Mouse (Mus musculus) gastrocnemius, postnatal 4 days (tissue): ENCODE measurements around the gene Gm20479. TPM values are rescaled to one million over a fixed set of nuclear protein-coding genes. Genes with fewer than 3 reads are reported as not detected.
A peak's percentile ranks its signal among the peaks of the same experiment; 100 is the strongest.

ENCODE experiments used
- DNase-seq, 2 experiments: peaks; one replicate each; pipeline ENCODE4 v3.0.0; 2021 to 2022; ENCODE audit warnings: low spot score in 2 of 2, mixed read lengths in 2 of 2
- total RNA-seq, 2 experiments: library from RNA; stranded (reverse); gene quantifications; 2 replicates each; pipeline ENCODE4 v1.2.3; 2021

The Gm20479 gene
- total RNA-seq, 2 experiments from 2014 or later = not detected

DNA sequence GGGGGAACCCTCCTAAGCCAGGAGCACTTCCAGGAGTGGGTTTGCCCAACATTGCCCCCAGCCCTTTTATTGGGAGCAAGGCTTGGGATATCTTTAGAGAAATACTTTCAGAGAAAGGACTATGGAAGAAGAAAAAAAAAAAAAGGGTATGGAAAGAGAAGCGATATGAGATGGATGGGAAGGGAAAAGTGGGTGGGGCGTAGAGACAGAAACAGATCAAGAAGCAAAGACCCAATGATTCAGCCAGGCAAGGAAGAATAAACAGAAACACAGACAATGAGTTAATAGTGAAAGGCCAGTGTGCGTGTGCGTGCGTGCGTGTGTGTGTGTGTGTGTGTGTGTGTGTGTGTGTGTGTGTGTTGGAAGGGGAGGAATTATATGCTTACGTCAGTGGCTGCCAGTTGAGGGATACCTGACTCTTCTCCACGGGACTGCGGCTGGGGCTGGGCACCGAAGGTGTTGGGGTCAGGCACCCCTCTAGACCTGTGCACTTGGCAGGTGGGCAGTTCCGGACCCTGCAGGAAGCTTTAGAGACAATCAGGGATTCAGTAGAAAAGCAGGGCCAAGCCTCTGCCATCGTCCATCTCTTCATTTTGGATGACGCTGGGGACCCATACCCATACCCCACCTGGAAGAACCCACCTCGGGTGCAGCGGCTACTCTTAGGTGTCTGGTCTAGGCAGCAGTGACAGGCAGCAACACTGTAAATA lies 22.1 kb downstream of the Gm20479 start:
- DNase-seq = no peak

DNA sequence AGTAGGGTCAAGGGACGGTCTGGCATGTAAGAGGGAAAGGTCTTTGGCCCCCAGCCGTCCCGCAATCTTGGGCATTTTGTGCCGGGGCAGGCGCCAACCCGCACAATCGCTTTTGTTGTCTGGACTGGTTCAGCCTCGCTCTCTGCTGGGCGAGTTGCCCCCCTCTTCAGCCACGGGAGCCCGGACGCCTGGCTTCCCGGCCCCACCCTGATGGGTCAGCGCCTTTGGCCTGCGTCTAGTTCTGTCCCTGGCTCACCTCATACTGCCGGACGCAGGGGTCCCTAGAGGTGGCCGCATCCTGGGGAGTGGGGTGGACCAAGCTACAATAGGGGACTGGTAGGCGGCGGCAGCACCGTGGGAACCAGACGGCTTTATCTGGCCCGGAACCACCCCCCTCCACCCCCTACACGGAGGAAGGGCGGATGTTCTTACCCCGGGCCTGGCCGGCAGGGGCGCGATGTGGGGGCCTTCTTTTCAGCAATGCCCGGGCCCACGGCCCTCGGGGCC lies 22.8 kb downstream of the Gm20479 start:
- no peak for DNase-seq

DNA sequence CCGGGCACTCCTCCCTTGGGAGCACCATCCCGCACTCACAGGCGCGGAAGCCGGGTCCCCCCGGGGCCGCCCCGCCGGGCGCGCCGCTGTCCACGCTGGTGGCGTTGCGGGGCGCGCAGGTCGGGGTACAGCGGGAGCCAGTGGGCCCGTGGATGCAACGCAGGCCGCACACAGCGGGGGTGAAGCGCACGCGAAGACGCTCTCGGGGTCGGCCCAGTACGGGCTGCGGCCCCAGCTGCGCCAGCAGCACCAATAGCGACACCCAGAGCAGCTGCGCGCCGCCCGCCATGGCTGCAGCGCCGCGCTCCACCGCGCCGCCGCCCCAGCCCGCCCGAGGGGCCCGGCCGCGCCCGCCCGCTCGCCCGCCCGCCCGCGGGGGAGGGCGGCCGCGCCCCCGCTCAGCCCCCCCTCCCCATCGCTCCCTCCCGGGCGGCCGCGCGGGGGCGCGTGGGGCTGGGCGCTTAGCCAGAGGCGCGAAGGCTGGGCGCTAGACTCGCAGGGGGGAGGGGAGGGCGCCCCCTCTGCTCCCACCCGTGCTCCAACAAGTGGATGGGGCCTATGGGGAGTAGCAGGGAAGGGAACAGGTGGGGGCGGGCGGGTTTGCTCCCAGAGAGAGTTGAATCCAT lies 23.8 kb downstream of the Gm20479 start:
- DNase-seq = peak in 1 of 2 experiments; percentile 56

DNA sequence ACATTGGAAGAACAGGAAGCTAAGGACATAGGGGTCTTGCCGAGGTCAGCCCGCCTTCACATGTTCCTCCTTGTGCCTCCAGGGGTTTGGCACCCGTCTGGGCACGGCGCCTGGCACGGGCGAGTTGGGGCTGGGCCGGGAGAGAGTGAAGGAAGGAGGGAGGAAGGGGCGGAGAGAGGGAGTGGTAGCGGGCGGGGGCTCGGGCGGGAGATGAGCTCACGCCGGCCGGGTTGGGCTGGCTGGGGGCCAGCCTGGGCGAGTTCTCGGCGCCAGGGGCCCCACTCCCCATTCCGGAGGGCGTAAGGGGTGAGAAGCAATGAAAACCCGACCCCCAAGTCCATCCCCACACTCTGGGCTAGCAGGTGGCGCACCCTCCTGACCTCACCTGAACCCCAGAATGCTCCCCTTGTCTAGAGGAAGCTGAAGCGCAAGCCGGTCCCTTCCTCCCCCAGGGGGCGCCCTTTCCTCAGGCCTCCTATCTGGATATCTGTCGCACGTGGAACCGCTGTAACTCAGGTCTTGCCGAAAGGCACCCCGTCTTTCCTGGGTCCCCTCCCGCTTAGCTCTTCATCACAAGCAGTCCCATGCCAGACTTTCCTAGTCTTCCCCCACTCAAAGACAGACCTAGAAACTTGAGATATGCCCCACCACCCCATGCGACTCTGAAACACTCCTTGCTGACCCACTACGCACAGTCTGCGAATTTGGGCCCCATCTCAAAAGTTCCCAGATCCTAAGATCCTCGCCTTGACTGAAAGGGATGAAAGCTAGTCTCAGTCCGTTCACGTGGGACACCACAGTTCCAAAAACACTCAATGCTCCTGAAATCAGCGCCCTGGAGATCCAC lies 24.6 kb downstream of the Gm20479 start:
- DNase-seq = peak; percentile 87 to 92

DNA sequence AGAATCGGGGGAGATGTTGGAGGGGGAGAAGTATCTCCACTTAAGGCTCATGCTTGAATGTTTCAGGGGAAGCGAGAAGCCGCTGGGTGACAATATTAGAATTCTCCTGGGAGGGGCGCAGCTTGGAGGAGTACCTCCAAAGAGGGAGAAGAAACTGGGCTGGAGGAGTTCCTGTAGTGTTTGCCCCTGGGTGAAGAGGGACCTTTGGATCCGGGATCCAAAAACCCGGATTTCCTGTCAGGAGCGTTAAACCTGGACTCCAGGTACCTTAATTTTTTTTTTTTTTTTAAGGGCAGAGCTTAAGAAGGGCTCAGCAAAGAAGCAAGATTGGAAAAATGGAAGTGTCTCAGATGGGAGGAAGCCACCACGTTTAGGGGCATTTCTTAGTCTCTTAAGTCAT lies 25.4 kb downstream of the Gm20479 start:
- no peak for DNase-seq

DNA sequence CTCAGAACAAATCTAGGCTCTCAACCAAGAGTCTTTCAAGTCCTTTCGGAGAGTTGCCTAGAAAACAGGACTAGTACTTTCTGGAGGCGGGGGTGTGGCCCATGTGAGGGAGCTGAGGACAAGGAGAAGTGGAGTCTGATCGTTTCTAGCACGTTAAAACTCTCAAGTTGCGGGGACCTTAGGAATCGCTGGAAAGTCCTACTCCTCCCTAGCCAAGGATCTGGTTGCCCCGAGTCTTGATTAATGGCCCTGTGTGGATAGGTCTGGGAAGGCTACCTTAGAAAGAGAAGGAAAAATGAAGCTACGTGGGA lies 25.7 kb downstream of the Gm20479 start:
- DNase-seq = peak in 1 of 2 experiments; percentile 55

DNA sequence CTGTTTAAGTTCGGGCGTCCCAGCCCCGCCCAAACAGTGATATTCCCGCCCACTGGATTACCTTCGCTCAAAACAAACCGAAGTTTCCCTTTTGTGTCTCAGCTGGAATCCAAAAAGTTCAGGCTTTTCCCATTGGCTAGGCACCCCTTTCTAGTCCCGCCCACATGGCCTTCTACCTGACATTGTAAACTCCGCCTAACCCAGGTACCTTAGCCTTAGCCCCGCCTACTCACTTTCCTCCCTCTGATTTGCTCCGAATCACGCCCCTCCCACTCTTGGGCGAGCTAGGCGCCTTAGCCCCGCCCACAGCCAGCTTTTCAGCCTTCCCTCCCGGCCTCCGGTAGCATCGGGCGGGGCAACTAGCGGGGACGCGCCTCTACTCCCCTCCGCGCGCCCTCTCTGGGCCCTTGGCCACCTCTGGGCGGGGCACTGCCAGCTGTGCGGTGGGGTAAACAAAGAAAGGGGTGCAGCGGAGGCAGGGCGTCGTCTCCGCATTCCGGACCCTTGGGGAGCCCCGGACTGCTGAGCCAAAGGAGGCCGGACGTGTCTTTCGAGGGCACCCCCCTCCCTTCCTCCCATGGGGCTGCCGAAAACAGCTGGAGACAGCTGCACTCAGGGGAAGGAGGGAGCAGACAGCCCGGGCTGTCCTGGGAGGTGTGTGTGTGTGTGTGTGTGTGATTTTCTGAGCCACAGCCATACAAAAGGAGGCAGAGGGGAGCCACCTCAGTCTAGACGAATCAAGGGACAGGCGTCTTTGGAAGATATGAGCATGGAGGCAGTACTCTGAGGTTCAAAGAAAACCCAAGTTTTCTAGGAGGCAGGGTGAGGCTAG lies 26.3 kb downstream of the Gm20479 start:
- DNase-seq = peak; percentile 82 to 91

DNA sequence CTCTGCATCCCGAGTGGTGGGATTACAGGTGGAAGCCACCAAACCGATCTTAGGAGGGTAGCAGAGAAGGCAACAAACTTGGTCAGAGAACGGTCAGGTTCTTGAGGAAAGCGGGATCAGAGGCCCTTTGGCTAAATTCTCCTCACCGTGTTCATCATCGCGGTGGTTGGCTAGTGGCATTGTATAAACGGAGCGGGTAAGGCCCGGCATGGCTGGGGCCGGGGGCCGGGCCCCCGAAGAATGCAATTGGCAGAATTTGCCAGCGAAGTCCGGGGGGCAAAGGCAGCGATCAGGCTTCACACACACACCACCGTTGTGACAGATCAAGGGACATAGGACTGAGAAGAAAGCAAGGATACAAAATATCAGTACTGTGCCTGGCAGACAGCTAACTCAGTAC lies 27.2 kb downstream of the Gm20479 start:
- no peak for DNase-seq

DNA sequence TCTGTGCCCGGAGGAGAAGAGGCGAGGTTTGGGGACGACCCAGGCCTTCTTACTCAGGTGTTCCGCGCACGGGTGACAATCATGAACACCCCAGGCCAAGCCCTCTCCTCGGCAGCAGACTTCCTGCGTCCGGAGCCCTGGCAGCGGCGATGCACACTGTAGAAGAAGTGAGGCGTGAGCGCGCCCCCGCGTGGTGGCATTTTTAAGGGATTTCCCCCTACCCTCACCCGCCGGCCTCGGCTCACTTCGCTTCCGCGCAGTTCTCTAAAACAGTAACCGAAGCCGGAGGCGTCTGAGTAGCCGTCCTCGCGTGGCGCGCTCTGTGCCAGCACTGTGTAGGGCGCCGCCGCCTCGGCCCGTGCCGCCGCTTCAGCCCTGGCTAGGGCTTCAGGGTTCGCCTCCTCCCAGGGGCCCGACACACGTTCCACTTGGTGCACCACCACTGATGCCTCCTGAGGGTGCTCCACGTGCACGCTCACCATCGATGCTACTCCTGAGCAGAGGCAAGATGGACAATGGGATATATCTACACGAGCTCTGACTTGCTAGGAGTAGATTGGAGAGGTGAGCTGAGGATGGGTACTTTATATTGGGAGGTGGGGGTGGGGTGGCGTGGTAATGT lies 27.8 kb downstream of the Gm20479 start:
- peak; percentile 85 to 91 for DNase-seq

DNA sequence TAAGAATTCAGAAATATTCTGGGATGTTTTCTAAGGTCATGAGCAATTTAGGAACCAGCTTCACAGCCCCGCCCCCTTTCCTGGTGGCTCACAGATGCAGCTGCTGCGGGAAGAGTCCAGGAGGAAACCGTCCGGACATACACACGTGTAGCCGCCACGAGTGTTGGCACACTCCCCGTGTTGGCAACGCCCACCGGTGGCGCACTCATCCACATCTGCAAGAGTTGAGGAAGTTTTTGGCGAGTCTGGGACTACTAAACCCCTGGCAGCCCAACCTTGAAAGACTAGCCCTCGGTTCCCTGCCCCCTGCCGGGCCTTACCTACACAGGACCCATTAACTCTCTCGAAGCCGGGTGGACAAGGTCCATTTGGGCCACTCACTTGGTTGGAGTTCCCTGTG lies 28.6 kb downstream of the Gm20479 start:
- DNase-seq = peak in 1 of 2 experiments; percentile 65

DNA sequence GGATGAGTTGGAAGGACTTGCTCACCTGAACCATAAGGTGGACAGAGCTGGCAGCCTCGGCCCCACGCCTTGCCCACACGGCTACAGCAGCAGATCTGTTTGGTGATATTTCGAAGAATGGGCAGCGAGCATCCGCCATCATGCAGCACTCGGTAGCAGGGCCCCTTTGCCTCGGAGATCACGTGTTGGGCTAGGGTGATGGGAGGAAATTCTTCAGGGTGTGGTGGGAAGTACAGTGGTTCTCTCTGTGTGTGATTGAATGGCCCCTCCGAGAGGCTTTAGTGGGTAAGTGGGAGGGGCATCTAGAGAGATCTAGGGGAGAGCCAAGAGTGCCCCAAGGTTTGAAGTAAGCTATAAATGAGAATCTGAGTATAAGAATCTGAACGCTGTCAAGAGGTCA lies 29.1 kb downstream of the Gm20479 start:
- DNase-seq = no peak

DNA sequence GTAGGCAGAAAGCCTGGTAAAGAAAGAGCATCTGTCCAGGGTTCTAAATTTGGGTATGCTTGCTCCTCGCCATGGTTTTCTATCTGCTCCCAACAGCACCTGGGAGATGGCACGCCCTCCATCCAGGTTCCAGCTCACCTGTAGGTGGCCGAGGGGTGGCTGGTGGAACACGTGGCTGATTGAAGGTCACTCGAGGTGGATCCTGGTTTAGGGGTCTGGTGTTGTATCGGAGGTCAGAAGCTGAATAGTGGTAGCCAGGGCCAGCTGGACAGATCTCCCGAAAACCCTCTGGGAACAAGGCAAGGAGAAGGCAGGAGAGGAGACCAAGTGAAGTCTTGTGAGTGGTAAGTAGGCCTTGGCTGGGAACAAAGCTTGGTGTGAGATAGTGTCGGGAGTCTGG lies 29.7 kb downstream of the Gm20479 start:
- no peak for DNase-seq

DNA sequence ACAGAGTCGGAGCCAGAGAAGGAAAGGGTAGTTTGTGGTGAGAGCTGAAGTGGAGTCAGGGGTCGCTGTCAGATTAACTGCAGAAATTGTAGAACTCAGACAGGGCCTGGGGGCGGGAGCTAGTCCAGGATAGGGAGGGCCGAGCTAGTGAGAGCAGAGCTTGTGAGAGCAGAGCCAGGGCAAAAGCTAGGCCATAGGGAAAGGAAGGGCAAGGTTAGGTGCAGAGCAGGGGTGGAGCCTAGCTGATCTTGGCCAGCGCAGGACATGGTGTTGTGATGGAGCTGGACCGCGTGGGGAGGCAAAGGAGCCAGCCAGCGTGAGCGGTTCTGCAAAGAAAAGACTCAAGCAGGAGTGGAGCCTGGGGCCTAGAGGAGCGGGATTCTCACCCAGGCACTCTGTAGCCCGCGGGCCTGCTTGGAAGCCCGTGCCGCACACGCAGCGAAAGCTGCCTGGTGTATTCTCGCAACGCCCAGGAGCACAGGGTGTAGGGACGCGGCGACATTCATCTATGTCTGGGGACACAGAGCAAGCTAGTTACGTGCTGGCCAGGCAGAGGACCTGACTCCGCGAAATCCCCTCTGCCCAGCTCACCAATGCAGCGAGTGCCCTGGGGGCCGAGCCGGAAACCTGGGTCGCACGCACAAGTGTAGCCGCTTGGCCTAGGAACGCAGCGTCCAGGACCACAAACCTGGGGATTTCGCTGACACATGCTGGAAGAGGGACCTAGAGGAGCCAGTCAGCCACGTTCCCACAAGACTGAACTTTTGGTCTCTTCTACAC lies 30.9 kb downstream of the Gm20479 start:
- DNase-seq = peak in 1 of 2 experiments; percentile 53

DNA sequence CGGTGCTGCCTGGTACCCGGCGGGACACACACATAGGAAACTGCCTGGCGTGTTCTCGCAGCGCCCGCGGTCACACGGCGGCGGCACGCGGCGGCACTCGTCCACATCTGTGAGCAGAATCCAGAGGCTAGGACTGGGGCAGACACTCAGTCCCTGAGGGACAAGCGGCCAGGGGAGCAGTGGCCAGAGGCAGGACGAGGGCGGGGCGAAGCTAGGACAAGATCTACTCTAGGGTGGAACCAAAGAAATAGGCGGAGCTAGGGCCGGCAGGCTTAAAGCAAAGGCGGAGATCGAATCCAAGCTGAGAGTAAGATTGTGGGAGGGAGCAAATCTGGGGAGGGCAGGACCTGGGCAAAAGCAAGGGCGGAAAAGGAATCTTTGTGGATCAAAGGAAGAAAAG lies 31.5 kb downstream of the Gm20479 start:
- peak; percentile 38 to 74 for DNase-seq

DNA sequence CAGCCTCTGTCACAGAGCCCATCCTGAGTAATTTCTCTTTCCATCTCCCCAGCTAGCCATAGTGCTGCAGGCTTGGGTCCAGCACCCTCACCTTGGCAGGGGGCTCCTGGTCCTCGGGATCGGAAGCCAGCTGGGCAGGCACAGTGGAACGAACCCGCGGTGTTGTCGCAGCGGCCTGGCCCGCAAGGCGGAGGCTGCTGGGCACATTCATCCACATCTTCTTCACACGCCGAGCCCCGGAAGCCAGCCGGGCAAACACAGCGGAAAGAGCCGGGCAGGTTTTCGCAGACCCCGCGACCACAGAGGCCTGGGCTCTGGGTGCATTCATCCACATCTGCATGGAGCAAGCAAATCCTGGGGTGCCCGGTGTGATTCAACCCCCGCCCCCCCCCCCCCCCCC lies 32.3 kb downstream of the Gm20479 start:
- no peak for DNase-seq

DNA sequence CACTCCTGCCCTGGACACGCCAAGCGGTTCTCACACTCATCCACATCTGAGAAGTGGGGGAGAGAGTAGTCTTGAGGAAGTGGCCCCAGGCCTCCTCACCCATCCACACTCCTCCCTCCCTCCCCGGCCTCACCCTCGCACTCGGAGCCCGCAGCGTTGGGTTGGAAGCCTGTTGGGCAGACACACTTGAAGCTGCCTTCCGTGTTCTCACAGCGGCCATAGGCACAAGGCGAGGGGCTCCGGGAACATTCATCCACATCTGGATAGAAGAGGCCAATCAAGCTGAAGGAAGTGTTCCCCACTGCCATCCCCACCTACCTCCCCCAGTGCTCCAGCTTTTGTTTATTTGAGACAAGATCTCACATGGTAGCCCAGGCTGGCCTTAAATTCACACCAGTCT lies 33.1 kb downstream of the Gm20479 start:
- DNase-seq = no peak

DNA sequence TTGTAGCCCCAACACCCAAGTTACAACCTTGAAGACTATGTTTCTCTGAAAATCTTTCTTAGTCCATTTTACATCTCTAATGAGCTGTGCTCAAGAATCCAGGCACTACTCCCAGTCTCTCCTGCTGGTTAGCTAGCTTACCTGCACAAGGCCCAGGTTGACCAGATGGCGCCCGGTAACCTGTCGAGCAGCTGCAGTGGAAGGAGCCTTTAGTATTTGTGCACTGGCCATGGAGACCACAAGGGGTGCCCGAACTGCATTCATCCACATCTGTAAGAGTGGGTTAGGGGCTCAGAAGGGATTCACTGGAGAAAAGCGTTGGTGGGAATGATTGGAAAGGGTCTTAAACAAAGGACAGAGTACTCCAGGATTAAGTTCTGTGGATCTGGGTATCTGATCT lies 34.2 kb downstream of the Gm20479 start:
- no peak for DNase-seq

DNA sequence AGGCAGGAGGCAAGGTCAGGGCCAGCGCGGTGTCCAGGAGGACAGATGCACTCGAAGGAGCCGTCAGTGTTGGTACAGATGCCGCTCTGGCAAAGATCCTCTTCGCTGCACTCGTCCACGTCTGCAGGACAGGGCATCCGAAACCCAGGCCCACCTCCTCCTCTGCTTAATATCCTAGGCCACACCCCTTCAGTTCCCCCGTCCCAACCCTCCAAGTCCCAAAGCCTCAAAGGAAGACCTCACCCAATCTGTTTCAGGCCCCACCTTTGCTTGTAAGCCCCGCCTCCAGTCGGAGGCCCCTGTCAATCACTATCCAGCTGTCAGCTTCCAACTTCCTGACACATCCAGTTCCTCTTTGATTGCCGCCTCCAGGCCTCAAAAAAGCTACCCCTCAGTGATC lies 34.9 kb downstream of the Gm20479 start:
- DNase-seq = no peak

DNA sequence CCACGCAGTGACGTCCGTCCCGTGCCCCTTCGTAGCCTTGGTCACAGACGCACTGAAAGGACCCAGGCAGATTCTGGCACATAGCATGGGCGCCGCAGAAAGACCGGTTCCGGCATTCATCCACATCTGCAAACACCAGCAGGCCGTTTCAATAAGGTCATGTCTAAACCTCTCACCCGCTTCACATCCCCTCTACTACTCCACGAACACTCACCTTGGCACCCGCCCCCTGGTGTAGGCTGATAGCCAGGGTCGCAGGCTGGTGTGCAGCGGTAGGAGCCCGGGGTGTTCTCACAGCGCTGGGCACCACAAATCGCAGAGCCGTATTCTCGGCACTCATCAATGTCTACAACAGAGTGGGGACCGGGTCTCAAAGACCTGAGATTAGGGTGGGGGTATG lies 37.8 kb downstream of the Gm20479 start:
- no peak for DNase-seq

DNA sequence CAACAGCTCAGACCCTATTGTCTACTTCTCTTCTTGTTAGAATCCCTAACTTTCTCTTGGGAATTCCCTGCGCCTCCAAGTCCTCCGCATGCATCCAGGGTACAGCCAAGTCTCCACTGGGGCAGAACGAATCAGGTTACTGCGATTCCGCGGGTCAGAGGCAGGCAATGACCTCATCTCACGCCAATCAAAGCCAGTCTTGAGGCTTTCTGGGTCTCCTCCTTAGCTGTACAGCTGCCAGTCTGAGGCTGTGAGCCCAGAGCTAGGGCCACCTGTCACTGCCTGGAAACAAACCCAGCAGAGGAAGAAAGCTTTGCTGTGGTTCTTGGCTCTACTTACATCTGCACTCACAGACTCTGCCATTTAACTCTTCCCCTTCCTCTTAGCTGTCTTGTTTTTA lies 41.3 kb downstream of the Gm20479 start:
- peak in 1 of 2 experiments; percentile 72 for DNase-seq
